Mouse (Mus musculus): ENCODE data around the gene Emc9. TPM values are rescaled to one million over a fixed set of nuclear protein-coding genes. Genes with fewer than 3 reads are reported as not detected.

The Emc9 gene
- polyA plus RNA-seq, 1 experiment from 2014 or later, result 32.9 TPM

GRCm38 (mm10) chr14:55586149-55586548 is 1.0 kb upstream of the Emc9 start:
- WGBS, result 97% methylated on average over 2 of the region's 2 CpGs
- H3K4me3 ChIP-seq, result no peak overlapping the region
- ATAC-seq (replicated peaks), result no peak

GRCm38 (mm10) chr14:55585566-55585960 is 461 bp upstream of the Emc9 start:
- Histone ChIP-seq H3K9ac (0 out of 2 replicates have a peak overlapping the region, but pooled peaks have one; percentile 49), H3K36me3 (replicated peaks) (peaks cover 11% of the 10 kb centered on the region; the same call in 1 of the 2 replicates), H3K27me3 (replicated peaks) (no peaks in the 10 kb centered on the region), H3K27ac (no peak overlapping the region), H3K4me3 (0 out of 2 replicates have a peak overlapping the region, but pooled peaks have one; percentile 46), H3K4me1 (peaks cover 20% of the 10 kb centered on the region), H3K9me3 (no peaks in the 10 kb centered on the region), H3K4me2 (peak overlapping the region; percentile 66)
- no peak; the same call in 1 of the 2 replicates for ATAC-seq (replicated peaks)
- 70% methylated on average over 6 of the region's 6 CpGs for WGBS

More at GRCm38 (mm10) chr14:55586149-55586548, 1.0 kb upstream of the Emc9 start:
- Histone ChIP-seq H3K4me1 (peaks cover 21% of the 10 kb centered on the region), H3K9ac (no peak overlapping the region), H3K27me3 (replicated peaks) (no peaks in the 10 kb centered on the region), H3K27ac (no peak overlapping the region), H3K36me3 (replicated peaks) (peaks cover 5% of the 10 kb centered on the region; the same call in 1 of the 2 replicates), H3K4me2 (no peak overlapping the region), H3K9me3 (no peaks in the 10 kb centered on the region)

DNA sequence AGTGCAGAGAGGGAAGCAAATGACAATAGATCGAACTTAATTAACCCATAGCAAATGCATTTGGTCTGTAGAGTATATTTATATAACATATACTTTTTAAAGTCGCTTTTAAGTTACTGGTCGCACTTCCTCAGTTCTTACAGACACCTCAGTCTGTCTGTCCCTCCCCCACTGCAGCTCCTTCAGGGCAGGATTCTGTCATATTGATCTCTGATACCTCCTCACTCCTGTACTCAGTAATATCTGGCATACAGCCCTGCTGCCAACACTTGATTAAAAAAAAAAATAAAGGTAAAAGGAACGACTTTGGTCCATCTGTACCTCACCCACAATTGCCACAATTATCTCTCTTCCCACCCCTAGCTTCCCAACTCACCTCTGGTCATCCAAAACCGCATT is 800 bp downstream of the Emc9 start:
- H3K4me2 ChIP-seq, result peak overlapping the region; percentile 66
- H3K36me3 ChIP-seq (replicated peaks), result peaks cover 12% of the 10 kb centered on the region; the same call in 1 of the 2 replicates
- peak overlapping the region; percentile 49 for H3K9ac ChIP-seq
- no peaks in the 10 kb centered on the region for H3K27me3 ChIP-seq (replicated peaks)
- ATAC-seq (replicated peaks), result no peak
- H3K4me3 ChIP-seq, result peak overlapping the region; percentile 46
- 43% methylated on average over 5 of the region's 5 CpGs for WGBS
- no peaks in the 10 kb centered on the region for H3K9me3 ChIP-seq
- no peak overlapping the region for H3K27ac ChIP-seq
- H3K4me1 ChIP-seq, result peaks cover 11% of the 10 kb centered on the region

- Histone ChIP-seq H3K4me3 (no peak overlapping the region), H3K27me3 (replicated peaks) (no peaks in the 10 kb centered on the region), H3K27ac (no peak overlapping the region), H3K4me2 (no peak overlapping the region), H3K36me3 (replicated peaks) (peaks cover 12% of the 10 kb centered on the region; the same call in 1 of the 2 replicates), H3K9me3 (no peaks in the 10 kb centered on the region), H3K9ac (no peak overlapping the region), H3K4me1 (peaks cover 26% of the 10 kb centered on the region)
- WGBS, result 72% methylated on average over 9 of the region's 9 CpGs
- no peak for ATAC-seq (replicated peaks)
Measured at GRCm38 (mm10) chr14:55581981-55582681, 3.0 kb downstream of the Emc9 start.

DNA sequence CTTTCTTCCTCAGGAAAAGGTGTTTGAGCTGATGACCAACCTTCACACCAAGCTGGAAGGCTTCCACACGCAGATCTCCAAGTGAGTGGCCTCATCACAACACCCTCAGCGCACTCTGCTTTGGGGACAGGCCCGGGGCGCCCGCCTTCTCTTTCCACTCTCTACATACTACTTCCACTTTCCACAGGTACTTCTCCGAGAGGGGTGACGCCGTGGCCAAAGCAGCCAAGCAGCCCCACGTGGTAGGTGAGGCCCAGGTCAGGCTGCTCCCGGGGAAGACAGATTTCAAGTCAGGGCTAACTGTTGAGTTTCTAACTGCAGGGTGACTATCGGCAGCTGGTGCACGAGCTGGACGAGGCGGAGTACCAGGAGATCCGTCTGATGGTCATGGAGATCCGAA is 4.4 kb downstream of the Emc9 start:
- ATAC-seq (replicated peaks), result no peak

DNA sequence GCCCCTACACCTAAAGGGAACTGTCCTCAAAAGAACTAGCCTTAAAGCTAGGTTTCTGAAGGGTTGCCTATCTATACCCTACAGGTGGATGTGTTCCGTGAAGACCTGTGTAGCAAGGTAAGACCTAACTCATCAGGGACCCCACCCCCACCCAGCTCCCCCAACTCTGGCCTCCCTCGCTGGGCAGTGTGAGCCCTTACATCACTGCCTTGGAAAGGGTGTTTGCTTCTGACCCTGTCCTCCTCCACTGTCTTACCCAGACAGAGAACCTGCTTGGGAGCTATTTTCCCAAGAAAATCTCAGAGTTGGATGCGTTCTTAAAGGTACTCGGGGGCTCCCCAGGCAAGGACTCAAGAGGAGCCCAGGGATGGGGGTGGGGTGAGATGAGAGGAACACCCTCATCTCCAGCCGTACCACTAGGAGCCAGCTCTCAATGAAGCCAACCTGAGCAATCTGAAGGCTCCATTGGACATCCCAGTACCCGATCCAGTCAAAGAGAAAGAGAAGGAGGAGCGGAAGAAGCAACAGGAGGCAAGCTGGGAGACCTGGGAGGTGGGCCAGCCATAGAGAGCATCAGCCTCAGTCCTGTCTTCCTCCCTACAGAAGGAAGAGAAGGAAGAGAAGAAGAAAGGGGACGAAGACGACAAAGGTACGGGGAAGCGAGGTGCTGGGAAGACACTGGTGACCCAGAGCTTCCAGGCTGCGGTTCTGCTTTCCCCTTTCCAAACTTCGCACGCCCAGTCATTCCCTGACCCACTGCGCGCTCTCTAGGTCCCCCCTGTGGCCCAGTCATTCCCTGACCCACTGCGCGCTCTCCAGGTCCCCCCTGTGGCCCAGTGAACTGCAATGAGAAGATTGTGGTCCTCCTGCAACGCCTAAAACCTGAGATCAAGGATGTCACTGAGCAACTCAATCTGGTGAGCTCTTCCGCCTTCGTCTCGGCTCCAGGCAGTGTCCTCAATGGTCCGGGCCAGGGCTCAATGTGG is 5.3 kb downstream of the Emc9 start:
- no peak overlapping the region for H3K27ac ChIP-seq
- peaks cover 12% of the 10 kb centered on the region; the same call in 1 of the 2 replicates for H3K36me3 ChIP-seq (replicated peaks)
- H3K9me3 ChIP-seq, result no peaks in the 10 kb centered on the region
- no peaks in the 10 kb centered on the region for H3K27me3 ChIP-seq (replicated peaks)
- H3K4me3 ChIP-seq, result no peak overlapping the region
- 0 out of 2 replicates have a peak overlapping the region, but pooled peaks have one; percentile 85 for H3K4me2 ChIP-seq
- 82% methylated on average over 23 of the region's 23 CpGs for WGBS
- H3K9ac ChIP-seq, result no peak overlapping the region
- no peak for ATAC-seq (replicated peaks)
- peaks cover 26% of the 10 kb centered on the region for H3K4me1 ChIP-seq

More for the DNA sequence above, 4.4 kb downstream of the Emc9 start:
- Histone ChIP-seq H3K9ac (no peak overlapping the region), H3K36me3 (replicated peaks) (peaks cover 12% of the 10 kb centered on the region; the same call in 1 of the 2 replicates), H3K4me2 (no peak overlapping the region), H3K4me1 (peaks cover 26% of the 10 kb centered on the region), H3K27ac (no peak overlapping the region), H3K9me3 (no peaks in the 10 kb centered on the region), H3K4me3 (no peak overlapping the region), H3K27me3 (replicated peaks) (no peaks in the 10 kb centered on the region)
- 94% methylated on average over 16 of the region's 16 CpGs for WGBS

- peaks cover 12% of the 10 kb centered on the region; the same call in 1 of the 2 replicates for H3K36me3 ChIP-seq (replicated peaks)
- no peaks in the 10 kb centered on the region for H3K27me3 ChIP-seq (replicated peaks)
- H3K4me2 ChIP-seq, result peak overlapping the region; percentile 85
- peak; percentile 64 for ATAC-seq (replicated peaks)
- peak overlapping the region; percentile 89 for H3K27ac ChIP-seq
- H3K4me1 ChIP-seq, result peaks cover 20% of the 10 kb centered on the region
- H3K9ac ChIP-seq, result peak overlapping the region; percentile 79
- WGBS, result 23% methylated on average over 6 of the region's 6 CpGs
- H3K9me3 ChIP-seq, result no peaks in the 10 kb centered on the region
- peak overlapping the region; percentile 69 for H3K4me3 ChIP-seq
Measured at GRCm38 (mm10) chr14:55578668-55579269, 6.3 kb downstream of the Emc9 start.

- Histone ChIP-seq H3K27me3 (replicated peaks) (no peaks in the 10 kb centered on the region), H3K36me3 (replicated peaks) (peaks cover 12% of the 10 kb centered on the region; the same call in 1 of the 2 replicates), H3K9ac (peak within 1 kb of the TSS; percentile 79), H3K4me2 (peak within 1 kb of the TSS; percentile 85), H3K9me3 (no peaks in the 10 kb centered on the region), H3K4me3 (peak within 1 kb of the TSS; percentile 69), H3K4me1 (peaks cover 20% of the 10 kb centered on the region), H3K27ac (peak within 1 kb of the TSS; percentile 89)
- peak; percentile 92 for ATAC-seq (replicated peaks)
- WGBS, result under 1% methylated on average over 32 of the region's 32 CpGs
Measured at GRCm38 (mm10) chr14:55577871-55578667, 7.0 kb downstream of the Emc9 start, which contains the start of gene Psme1. TSS of gene Psme1 (plus strand) at chr14:55578123.

GRCm38 (mm10) chr14:55576376-55576775 is 8.7 kb downstream of the Emc9 start:
- no peaks in the 10 kb centered on the region for H3K9me3 ChIP-seq
- 86% methylated on average over 16 of the region's 16 CpGs for WGBS
- H3K4me1 ChIP-seq, result peaks cover 20% of the 10 kb centered on the region
- H3K9ac ChIP-seq, result no peak overlapping the region
- H3K4me3 ChIP-seq, result no peak overlapping the region
- no peak overlapping the region for H3K27ac ChIP-seq
- H3K27me3 ChIP-seq (replicated peaks), result no peaks in the 10 kb centered on the region
- H3K36me3 ChIP-seq (replicated peaks), result peaks cover 9% of the 10 kb centered on the region; the same call in 1 of the 2 replicates
- ATAC-seq (replicated peaks), result no peak
- H3K4me2 ChIP-seq, result no peak overlapping the region

GRCm38 (mm10) chr14:55575711-55576110 is 9.4 kb downstream of the Emc9 start:
- Histone ChIP-seq H3K9ac (no peak overlapping the region), H3K27me3 (replicated peaks) (no peaks in the 10 kb centered on the region)
- whole genome bisulfite sequencing, result 73% methylated on average over 13 of the region's 13 CpGs

DNA sequence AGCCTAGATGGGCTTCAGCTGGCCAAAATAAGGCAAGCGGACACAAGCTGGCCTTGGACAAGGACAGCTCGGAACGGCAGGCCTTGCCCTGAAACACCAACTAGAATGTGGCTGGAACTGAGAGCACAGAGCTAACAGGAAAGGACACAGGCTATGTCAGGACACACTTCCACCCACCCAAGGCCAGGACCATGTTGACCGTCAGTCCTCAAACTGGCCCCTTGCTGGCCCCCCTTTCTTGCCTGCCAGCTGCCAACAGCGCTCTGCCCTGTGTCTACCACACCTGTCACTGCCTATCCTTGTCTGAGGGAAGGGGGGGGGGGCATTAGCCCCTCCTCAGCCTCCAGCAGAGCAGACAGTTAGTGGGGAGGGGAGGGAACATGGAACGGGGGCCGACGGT is 9.8 kb downstream of the Emc9 start, which contains the start of gene Fitm1:
TSS of gene Fitm1 (plus strand) at position 316 of the 400 bp plus-strand sequence.
- 82% methylated on average over 8 of the region's 8 CpGs for WGBS
- no peak within 1 kb of the TSS for H3K4me3 ChIP-seq
- H3K4me1 ChIP-seq, result peaks cover 20% of the 10 kb centered on the region
- H3K9ac ChIP-seq, result no peak within 1 kb of the TSS
- H3K9me3 ChIP-seq, result no peaks in the 10 kb centered on the region
- H3K36me3 ChIP-seq (replicated peaks), result no peaks in the 10 kb centered on the region
- no peak within 1 kb of the TSS for H3K27ac ChIP-seq
- H3K4me2 ChIP-seq, result no peak within 1 kb of the TSS
- ATAC-seq (replicated peaks), result no peak
- no peaks in the 10 kb centered on the region for H3K27me3 ChIP-seq (replicated peaks)

More at GRCm38 (mm10) chr14:55575711-55576110, 9.4 kb downstream of the Emc9 start:
- ATAC-seq (replicated peaks), result no peak
- Histone ChIP-seq H3K4me1 (peaks cover 20% of the 10 kb centered on the region), H3K27ac (no peak overlapping the region), H3K4me3 (no peak overlapping the region), H3K9me3 (no peaks in the 10 kb centered on the region), H3K4me2 (no peak overlapping the region), H3K36me3 (replicated peaks) (0 out of 2 replicates have a peak, but pooled peaks cover 2% of the 10 kb centered on the region)
